Mouse (Mus musculus) left cerebral cortex, postnatal 4 days (tissue): ENCODE data around the gene 1700017N19Rik. TPM values are rescaled to one million over a fixed set of nuclear protein-coding genes. Genes with fewer than 3 reads are reported as not detected.

Experiments
- DNase-seq: peaks from one replicate; pipeline ENCODE4 v3.0.0-alpha.2; 2022
- intact Hi-C: fragments of 180-260 bp; cut with DNase I; formaldehyde crosslinking; loops from one replicate; pipeline ENCODE4 v1.15.1; 2025
- total RNA-seq, 2 experiments: library from RNA; stranded (reverse); gene quantifications; 2 replicates each; pipeline ENCODE4 v1.2.3; 2021

Gene 1700017N19Rik
- total RNA-seq, 2 experiments from 2014 or later, result not detected

GRCm38 (mm10) chr10:100654183-100654582 is 63.9 kb downstream of the 1700017N19Rik start:
- no peak for DNase-seq
- intact Hi-C loops, result no loop called here

GRCm38 (mm10) chr10:100661970-100662590 is 71.8 kb downstream of the 1700017N19Rik start:
- no peak for DNase-seq
- intact Hi-C loops, result no loop called here

Other genes starting within 250 kb of the 1700017N19Rik start
- gene Gm4302, start 249.6 kb upstream of the 1700017N19Rik start, total RNA-seq, result not detected
- not detected for gene Gm4303, start 244.5 kb upstream of the 1700017N19Rik start, total RNA-seq
- not detected for gene Gm4305, start 239.4 kb upstream of the 1700017N19Rik start, total RNA-seq
- gene Gm4307, start 229.1 kb upstream of the 1700017N19Rik start, total RNA-seq, result not detected
- gene Gm4312, start 207.9 kb upstream of the 1700017N19Rik start, total RNA-seq, result not detected
- 10 to 100 TPM; 11.6 to 12.6 TPM for gene Tmtc3, start 103.1 kb upstream of the 1700017N19Rik start, total RNA-seq
- gene Cep290, start 102.9 kb upstream of the 1700017N19Rik start, total RNA-seq, result 10 to 100 TPM; 11.1 to 13.1 TPM
- 10 to 100 TPM; 16.8 to 21.4 TPM for gene 4930430F08Rik, start 61 bp upstream of the 1700017N19Rik start, total RNA-seq